In the genomic region with DNA sequence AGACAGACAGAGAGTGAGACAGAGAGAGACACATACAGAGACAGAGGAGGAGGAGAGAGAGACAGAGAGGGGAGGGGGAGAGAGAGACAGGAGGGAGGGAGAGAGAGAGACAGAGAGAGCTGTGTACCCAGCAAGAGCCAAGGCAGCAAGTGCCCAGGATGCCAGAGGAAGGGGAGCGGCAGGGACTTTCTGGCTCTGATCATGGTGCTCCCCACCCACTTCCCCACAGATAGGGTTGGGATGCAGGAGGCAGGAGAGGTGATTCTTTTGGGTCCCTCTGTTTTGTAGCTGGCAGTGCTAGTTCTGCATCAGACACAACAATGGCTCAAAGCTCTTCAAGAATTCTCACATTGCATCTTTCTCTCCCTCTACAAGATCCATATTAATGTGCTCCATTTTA, we compare ENCODE assay signal across 17 mouse cellular contexts. TPM values are rescaled to one million over a fixed set of nuclear protein-coding genes. Genes with fewer than 3 reads are reported as not detected.
DNase-seq lines count a peak whose midpoint lies in the region; ATAC-seq and TF ChIP-seq lines count a peak whose summit lies in the region.
"Had no signal": no experiment of that assay in that cellular context is flagged by ENCODE, and none has a peak within 500 bp of the region (broad histone marks: within the 10 kb centered on the region; RNA-seq: fewer than 3 reads in every experiment).

No protein-coding gene starts in this region.

- H3K4me2 ChIP-seq in limb, embryonic 15.5 days, result no peak overlapping the region
- H3K4me2 ChIP-seq: liver, embryonic 11.5 days; lung, embryonic 14.5 days had no signal

- H3K27ac ChIP-seq in heart, adult 2 months, result peak overlapping the region; percentile 54
- peak overlapping the region; percentile 50; the same call in 1 of the 2 replicates for H3K27ac ChIP-seq in limb, embryonic 15.5 days

- peaks cover 16% of the 10 kb centered on the region for H3K4me1 ChIP-seq in heart, adult 2 months (ENCODE audit: control insufficient read depth, insufficient read depth, low read length)
- peaks cover 46% of the 10 kb centered on the region for H3K4me1 ChIP-seq in limb, embryonic 15.5 days

- H3K9ac ChIP-seq in heart, adult 2 months (ENCODE audit: low read depth, low read length), result no peak overlapping the region
- H3K9ac ChIP-seq in limb, embryonic 15.5 days, result no peak overlapping the region
- H3K9ac ChIP-seq: lung, embryonic 14.5 days had no signal

- ATAC-seq in limb, embryonic 15.5 days (ENCODE audit: insufficient number of reproducible peaks, low FRiP score, low TSS enrichment, low read depth), result no peak

- no peak for TF ChIP-seq CTCF in heart, adult 2 months (IDR thresholded peaks at IDR 0.05)

- no peak for DNase-seq in heart, adult 2 months
- DNase-seq in heart, postnatal 14 days, result no peak
- DNase-seq in lung, postnatal 36 days, result peak; percentile 35
- no peak for DNase-seq in lung, postnatal 4 days
- peak; percentile 18 for DNase-seq in brain, adult 2 months (ENCODE audit: low read depth, low spot score)
- DNase-seq in embryo, embryonic 9.5 days (ENCODE audit: extremely low spot score), result no peak
- no peak for DNase-seq in cerebellum, adult 11 months
- DNase-seq: cerebellum, adult 11-12 months; kidney, adult 2 months; thymus, postnatal 25 days had no signal

- H3K36me3 ChIP-seq in heart, adult 2 months (ENCODE audit: control insufficient read depth, insufficient read depth, low read length), result peaks cover 2% of the 10 kb centered on the region; the same call in 1 of the 2 replicates
- no peaks in the 10 kb centered on the region for H3K36me3 ChIP-seq in limb, embryonic 15.5 days
- H3K36me3 ChIP-seq: embryonic facial prominence, embryonic 12.5 days; G1E; heart, embryonic 13.5 days; hindbrain, embryonic 13.5 days had no signal

- TF ChIP-seq EP300 in heart, adult 2 months (IDR thresholded peaks at IDR 0.05; ENCODE audit: insufficient read depth, low read depth, low read length), result no peak

- TF ChIP-seq POLR2A in heart, adult 2 months (IDR thresholded peaks at IDR 0.05; ENCODE audit: insufficient read depth, low read depth, low read length), result no peak

- no peaks in the 10 kb centered on the region for H3K9me3 ChIP-seq in limb, embryonic 15.5 days
- H3K9me3 ChIP-seq: embryonic facial prominence, embryonic 12.5 days; hindbrain, embryonic 13.5 days had no signal

- H3K4me3 ChIP-seq in heart, adult 2 months, result no peak overlapping the region
- no peak overlapping the region for H3K4me3 ChIP-seq in limb, embryonic 15.5 days
- H3K4me3 ChIP-seq: embryonic facial prominence, embryonic 12.5 days; heart, embryonic 13.5 days; hindbrain, embryonic 13.5 days had no signal

- WGBS in heart, adult 2 months, result 31% methylated on average over 1 of the region's 1 CpGs
- WGBS in limb, embryonic 15.5 days, result 73% methylated on average over 1 of the region's 1 CpGs

- intact Hi-C loops in heart, adult 2 months (cut with DNase I), result no loop called here
- intact Hi-C loops in heart, postnatal 14 days (cut with DNase I), result no loop called here

- no peaks in the 10 kb centered on the region for H3K79me2 ChIP-seq in heart, adult 2 months (replicated peaks; ENCODE audit: control insufficient read depth, insufficient read depth, low read length)

- no peaks in the 10 kb centered on the region for H3K27me3 ChIP-seq in heart, adult 2 months (ENCODE audit: control insufficient read depth, insufficient read depth, low read length)
- no peaks in the 10 kb centered on the region for H3K27me3 ChIP-seq in limb, embryonic 15.5 days
- H3K27me3 ChIP-seq: embryonic facial prominence, embryonic 12.5 days; heart, embryonic 13.5 days; hindbrain, embryonic 13.5 days had no signal

RNA-seq across cellular contexts. Expression of a gene that starts 8.9 kb away (rescaled TPM):
- 10 to 100 TPM; 77.5 to 83.8 TPM for total RNA-seq in heart, adult 2 months (2021)
- polyA plus RNA-seq in heart, adult 2 months (2012; rRNA removed), result 34.6 and 39.7 TPM in 2 replicates
- total RNA-seq in heart, postnatal 14 days (2021), result 100 to 1,000 TPM; 133 to 135 TPM
- polyA plus RNA-seq in limb, embryonic 15.5 days (2015; fragmentation: Nextera tagmentation; extraction: Ambion mirVana), result 117 and 129 TPM in 2 replicates

Comparison
In these comparisons a context has a peak if more than half of its experiments do, and no peak if none do; other contexts are left out.
1. DNase-seq: peak in lung, postnatal 36 days (single experiment) and brain, adult 2 months (single experiment); none in heart, adult 2 months (0 of 2), heart, postnatal 14 days (0 of 2), lung, postnatal 4 days (0 of 2), embryo, embryonic 9.5 days (single experiment) and cerebellum, adult 11 months (single experiment).